Mouse (Mus musculus): ENCODE data around the gene Plcg2.

Gene Plcg2

DNA sequence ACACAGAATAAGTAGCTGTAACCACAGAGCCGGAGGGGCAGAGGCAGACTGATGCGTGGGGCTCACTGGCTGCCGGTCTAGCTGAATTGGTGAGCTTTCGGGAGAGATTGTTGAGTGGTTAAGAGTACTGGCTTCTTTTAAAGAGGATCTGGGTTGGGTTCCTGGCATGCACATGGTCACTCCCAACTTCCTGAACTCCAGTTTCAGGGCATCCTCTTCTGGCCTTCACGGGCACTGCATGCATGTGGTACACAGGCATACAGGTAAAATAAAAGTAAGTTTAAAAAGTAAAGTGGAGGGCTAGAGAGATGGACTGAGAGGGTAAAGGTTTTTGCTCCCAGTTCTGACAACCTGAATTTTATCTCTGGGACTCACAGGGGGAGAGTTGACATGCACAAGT is 52.4 kb downstream of the Plcg2 start:
- DNase-seq, result no peak

DNA sequence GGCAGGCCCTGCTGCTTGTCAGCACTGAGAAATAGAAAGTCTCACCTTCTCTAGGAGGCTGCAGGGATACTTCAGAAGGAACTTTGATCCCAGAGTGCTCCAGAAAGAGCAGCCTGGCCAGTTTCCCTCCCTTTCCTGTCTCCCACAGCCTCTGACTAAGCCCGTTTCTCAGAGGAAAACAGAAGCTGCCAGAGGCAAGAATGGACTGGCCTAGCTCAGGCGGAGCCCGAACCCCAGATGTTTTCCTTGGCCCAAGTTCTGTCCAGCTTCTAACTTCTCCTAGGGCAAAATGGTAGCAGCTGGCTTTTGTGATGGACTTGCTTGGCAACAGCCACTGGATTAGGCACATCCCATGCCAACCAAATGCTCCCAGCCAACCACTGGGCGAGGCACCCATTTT is 62.9 kb downstream of the Plcg2 start:
- no peak for DNase-seq

DNA sequence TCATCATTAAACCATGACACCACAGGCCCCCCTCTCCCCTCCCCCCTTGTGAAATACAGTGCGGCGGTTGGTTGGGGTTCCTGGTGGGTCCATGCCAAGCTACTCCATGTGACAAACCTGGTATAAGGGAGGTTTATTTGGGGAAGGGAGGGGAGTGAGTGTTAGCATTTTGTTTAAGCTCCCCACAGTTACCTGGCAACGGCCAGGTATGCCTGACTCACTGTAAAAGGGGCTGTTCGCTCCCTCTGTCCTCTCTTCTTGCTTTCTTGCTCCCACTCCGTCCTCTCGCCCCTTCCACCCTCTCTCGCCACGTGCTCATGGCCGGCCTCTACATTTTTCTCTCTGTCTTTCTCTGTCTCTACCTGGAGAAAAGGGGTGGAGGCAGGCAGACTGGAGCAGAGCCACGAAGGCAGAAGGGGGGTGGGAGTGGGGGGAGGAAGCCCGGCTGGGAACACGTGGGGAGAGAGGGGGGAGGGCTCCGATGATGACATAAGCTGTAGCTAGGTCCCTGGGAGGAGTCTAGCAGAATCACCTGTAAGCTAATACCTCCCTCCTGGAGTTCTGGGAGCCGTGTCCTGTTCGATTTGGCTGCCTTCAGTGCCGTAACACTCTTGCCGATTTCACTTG is 63.8 kb downstream of the Plcg2 start:
- DNase-seq, result no peak

DNA sequence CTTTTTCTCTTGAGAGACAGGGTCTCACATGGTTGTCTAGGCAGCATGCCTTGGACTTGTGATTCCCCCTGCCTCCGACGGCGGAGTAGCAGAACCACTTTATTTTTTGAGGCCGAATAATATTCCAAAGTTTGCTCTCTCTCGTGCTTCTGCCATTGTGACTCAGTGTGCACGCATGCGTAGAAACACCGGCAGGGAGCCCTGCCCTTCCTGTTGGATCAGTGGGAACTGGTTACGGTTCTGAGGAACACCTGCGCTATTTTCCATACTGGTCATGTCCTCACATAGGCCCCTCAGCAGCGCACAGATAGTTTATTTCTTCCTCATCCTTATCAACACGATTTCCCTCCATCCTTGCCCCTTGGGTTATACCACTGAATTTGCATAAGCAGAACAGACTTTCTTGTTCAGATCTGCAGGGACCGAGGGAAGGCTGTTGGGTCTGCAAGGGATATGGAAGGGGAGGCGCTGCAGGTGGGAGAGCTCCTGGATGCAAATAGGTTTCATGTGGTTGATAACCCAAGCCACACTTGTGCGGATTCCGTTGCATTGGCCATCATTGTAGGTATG is 64.4 kb downstream of the Plcg2 start:
- no peak for DNase-seq

DNA sequence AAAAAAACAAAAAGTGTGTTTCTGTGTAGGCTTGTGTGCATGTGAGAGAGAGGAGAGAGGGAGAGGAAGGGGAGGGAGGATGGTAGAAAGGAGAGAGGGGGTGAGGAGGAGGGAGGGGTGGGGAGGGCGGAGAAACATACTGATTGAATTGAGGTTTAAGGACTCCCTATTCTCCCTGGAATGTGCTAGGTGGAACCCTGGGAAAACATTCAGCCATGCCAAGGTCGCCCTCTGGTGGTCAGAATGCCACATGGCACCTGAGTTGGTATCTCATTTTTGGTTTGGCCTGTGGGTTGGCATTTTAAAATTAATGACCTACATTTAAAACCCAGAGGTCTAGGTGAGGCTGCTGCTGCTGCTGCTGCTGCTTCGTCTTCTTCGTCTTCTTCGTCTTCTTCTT is 71.3 kb downstream of the Plcg2 start:
- DNase-seq, result peak; percentile 69 to 70

DNA sequence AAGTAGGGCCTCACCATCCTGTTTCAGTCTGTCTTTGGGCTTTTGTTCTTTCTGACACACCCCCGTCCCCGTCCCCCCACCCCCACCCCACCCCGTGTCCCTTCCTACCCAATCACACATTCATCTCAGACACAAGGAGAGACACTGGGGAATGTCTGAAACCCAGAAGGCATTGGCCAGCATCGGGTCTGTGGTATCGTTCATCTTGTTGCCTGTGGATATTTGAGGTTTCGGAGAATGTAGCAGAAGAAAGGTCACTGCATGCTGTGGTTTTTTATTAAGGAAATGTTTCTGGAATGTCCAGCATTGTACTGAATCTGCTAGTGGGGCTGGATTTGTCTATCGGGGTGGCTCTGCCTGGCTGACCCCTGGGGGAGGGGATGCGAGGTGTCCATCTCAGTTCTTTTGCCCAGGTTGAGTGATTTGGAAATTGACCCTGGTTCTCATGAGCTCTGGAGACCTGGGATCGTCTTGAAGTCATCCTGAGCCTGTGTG is 78.2 kb downstream of the Plcg2 start:
- no peak for DNase-seq

DNA sequence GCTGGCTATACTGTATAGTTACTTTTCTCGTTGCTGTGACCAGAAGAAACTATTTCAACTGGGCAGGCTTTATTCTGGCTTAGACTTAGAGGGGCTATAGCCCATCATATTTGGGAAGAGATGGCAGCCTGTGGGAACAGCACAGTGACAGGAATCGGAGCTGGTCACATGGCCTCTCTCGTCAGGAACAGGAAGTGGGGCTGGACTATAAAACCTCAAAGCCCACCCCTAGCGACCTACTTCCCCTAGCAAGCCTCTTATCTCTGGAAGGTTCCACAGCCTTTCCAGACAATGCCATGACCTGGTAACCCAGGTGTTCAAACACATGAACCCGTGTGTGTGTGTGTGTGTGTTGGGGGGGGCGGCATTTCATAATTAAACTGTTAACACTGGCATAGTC is 79.0 kb downstream of the Plcg2 start:
- no peak for DNase-seq

DNA sequence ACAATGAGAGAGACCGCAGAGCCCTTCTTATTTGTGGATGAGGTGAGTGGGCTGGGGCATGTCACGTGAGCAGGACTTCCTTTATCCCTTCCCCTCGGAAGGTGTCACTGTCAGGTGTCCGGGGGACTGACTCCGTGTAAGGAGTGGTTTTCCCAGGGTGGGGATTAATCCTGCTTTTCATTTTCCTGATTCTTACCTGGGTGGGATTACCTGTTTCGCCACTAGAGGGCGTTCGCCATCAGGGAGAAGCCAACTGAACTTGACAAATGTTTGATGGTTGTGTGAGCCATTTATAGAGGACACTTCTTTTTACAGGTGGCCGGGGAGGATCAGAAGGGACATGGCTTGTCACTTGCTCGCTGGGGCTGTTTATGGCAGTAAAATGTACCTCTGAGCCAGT is 79.8 kb downstream of the Plcg2 start:
- no peak for DNase-seq

DNA sequence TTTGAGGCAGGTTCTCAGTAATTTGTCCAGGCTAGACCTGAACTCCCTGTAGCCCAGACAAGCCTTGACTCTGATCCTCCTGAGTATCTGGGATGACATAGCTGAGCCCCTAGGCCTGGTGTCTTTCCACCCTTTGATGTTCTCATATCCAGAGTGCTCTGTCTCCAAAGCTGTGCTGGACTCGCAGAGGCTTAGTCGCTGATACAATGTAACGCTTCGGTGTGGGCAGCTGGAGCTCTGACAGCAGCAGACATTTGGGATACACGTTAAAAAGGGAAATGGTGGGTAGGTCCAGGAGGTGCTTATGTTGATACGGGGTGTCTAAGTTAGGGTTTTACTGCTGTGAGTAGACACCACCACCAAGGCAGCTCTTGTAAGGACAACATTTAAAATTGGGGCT is 80.8 kb downstream of the Plcg2 start:
- DNase-seq, result no peak

DNA sequence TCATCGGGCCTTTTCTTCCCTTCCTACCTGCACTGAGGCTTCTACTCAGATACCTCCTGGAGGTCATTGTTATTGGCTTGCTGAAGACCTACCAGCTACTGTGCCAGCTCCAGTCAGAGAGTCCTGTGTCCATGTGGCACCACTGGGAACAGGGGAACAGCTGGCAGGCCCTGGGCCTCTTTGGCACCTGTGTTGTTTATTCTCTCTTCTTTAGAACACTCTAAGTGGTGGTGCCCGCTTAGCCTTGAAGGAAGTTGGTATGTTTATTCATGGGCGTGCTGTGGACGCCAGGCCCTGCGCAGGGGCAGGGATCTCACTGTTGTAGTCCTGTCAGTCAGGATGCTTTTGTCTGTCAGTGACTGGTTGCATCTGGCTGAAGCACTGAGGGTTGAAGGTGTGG is 95.8 kb downstream of the Plcg2 start:
- DNase-seq, result no peak

DNA sequence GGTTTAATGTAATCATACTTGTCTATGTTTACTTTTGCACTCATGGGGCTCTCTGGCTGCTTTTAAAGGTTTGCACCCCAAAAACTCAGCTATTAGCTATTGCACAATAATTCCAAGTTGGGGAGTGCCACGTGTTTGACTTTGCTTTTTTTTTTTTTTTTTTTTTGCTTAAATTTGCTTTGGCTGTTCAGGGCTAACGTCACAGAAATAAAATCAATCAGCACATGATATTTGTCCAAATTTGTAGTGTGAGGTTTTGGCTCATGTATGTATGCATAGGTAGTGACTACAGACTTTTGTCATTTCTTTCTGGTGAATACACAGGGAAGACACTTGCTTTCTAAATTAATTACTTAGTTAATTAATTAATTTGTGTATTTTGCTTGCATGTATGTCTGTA is 96.9 kb downstream of the Plcg2 start:
- no peak for DNase-seq

DNA sequence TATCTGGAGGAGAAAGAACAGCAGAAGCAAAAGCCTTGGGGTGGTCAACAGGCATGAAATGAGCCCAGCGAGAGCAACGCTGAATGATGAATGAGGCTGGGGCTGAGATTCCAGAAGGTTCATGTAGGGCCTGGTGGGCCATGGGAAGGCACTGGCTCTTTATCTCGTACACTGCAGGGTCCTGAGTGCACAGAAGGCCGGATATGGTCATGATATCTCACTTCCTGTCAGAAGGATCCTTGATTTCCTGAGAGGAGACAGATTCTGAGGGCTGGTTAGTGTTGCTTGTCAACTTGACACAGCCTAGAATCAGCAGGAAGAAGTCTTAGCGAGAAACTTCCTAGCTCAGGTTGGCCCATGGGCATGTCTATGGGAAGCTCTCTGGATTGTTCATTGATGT is 98.7 kb downstream of the Plcg2 start:
- no peak for DNase-seq

DNA sequence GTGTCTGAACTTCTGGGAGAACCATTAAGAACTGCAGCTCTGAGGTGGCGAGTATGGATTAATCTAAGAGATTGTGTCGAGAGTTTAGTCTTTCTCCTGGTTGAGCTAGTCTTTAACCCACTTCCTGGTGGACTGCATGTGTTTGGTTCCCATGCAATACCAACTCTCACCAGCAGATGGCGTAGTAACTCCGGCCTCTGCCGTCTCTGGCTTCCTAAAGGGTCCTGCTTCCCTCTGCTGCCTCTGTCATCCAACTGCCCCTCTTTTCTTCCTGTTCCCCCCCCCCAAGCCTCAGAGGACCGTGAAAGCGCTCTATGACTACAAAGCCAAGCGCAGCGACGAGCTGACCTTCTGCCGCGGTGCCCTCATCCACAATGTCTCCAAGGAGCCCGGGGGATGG is 102.7 kb downstream of the Plcg2 start:
- peak; percentile 14 to 15 for DNase-seq

DNA sequence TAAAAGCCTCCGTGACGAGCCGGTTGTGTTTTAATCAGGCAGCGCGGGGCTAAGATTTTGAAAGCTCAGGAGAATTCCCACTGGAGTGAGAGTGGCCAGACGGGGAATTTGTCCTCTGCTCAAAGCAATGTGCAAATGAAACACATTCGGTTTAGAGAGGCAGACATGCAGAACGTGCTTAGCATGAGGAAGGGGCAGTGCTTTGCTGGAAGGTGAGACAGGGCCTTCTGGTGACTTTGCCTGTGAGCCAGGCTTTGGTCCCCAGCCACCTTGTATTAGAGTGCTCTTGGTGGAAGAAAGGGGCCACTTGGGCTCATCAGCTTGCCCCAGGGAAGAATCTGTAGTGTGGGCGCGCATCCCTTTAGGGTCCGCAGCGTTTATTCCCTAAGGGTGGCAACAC is 106.0 kb downstream of the Plcg2 start:
- peak in 1 of 2 experiments; percentile 9 for DNase-seq

DNA sequence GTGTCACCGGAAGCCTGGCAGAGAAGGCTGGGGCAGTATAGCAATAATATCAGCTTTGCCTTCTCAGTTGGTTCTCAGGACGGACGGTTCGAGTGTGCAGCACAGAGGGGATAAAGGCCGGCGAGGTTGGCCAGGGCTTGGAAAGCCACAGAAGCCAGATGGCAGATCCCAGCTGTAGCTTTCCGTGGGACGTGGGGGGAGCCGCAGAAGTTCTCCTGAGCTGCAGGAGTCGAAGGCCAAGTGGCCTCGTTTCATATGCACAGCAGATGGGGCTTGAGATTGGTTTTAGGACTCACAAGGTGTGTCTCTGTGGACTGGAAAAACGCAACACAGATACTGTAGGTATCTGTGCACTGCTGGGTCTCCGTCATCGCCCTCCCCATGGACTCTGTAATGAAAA is 106.6 kb downstream of the Plcg2 start:
- DNase-seq, result peak; percentile 57 to 70

DNA sequence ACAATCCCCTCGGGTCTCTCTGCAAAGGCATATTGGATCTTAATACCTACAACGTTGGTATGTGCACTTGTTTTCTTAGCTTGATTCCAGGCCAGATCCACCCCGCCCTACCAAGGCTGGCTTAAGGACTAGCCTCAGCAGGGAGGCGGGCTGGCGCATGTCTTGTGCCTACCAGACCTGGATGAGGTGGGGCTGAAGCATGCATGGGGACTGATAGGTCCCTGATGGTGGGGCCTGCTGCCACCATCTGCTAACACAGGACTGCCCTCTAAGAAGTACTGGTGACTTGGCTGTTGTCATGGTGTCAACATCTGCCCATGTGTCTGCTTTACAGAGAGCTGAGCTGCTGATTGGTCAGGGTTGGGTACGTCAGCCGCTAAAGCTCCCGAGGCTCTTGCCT is 107.1 kb downstream of the Plcg2 start:
- peak; percentile 51 to 58 for DNase-seq

DNA sequence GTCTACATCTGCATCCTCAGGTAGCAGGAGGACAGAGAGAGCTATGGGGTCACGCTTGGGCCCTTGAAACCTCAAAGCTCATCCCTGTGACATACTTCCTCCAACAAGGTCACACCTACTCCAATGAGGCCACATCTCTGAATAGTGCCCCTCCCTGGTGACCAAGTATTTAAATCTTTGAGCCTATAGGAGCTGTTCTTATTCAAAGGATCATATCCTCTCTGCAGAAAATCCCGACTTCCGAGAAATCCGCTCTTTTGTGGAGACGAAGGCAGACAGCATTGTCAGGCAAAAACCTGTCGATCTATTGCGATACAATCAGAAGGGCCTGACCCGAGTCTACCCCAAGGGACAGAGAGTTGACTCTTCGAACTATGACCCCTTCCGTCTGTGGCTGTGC is 112.4 kb downstream of the Plcg2 start:
- no peak for DNase-seq

DNA sequence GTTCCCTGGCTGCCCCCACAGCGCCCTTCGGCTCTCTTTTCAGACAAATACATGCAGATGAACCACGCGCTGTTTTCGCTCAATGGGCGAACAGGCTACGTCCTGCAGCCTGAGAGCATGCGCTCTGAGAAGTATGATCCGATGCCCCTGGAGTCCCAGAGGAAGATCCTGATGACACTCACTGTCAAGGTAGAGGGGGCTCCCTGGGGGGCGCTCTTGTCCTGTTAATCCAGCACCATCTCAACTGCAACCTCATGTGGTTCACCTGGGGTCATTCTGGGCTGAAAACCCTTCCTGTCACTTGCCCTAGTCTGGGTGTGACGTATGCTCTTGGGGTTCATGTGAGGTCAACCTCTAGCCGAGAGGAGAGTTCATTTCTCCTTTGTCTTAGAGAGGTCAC is 114.8 kb downstream of the Plcg2 start:
- no peak for DNase-seq

DNA sequence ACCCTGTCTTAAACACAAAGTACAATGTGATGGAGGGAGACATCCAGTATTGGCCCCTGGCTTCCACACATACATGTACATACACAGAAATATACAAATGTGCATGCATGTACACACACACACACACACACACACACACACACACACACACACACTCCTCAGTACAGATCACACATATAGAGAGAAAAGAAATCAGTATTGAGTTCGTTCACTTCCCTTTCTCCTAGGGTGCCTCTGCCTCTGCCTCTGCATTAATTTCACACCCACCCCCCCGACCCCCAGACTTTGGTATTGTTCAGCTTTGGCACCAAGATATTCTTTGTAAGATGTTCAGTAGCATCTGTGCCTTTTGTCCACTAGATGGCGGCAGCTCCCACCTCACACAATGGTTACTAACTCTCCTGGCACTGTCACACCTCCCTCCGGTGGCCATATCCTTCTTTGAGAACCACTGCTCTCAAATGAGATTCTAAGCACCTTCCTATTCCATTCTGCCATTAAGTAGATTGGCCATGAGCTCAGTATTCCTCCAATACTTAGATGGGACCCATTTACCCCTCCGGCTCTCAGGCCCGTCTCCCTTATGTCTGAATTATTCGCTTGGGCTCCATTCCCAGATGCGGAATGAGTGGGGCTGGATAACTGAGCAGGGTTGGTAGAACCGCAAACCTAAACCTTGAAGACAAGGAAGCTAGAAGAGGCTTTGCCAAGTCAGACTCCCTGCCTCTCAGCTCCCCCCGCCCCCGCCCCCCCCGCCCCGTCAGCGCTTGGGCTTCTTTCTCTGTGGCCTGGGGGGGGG is 128.1 kb downstream of the Plcg2 start:
- peak; percentile 55 to 65 for DNase-seq

DNA sequence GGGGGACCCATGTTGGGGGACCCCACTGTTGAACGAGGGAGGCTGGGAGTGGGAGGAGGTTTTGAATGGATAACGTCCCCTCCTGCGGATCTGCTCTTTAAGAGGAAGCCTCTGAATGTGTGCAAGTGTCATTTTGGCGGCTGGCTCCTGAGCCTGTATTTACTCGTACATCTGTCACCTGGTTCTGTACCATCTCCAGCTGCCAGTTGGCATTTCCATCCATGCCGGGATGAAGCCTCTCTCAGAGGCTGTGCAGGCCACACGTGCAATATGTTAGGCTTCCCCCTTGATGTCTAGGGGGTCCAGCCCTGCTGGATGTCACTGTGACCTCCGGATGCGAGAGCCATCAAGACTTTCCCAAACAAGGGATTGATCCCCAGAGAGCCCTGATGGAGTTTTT is 129.0 kb downstream of the Plcg2 start:
- DNase-seq, result no peak

DNA sequence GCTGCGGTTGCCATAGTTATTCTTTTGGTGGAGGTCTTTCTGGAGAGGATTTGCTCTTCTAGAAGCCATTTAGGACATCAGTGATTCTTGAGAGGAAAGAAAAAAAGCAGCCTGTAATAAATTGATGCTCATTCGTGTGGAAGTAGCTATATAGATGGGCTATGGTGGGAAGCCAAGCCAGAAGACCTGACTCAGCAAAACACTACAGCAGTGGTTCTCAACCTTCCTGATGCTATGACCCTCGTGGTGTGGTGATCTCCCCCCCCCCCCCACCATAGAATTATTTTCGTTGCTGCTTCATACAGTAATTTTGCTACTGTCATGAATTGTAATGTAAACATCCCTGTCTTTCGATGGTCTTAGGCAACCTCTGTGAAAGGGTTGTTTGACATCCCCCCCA is 134.4 kb downstream of the Plcg2 start:
- no peak for DNase-seq

DNA sequence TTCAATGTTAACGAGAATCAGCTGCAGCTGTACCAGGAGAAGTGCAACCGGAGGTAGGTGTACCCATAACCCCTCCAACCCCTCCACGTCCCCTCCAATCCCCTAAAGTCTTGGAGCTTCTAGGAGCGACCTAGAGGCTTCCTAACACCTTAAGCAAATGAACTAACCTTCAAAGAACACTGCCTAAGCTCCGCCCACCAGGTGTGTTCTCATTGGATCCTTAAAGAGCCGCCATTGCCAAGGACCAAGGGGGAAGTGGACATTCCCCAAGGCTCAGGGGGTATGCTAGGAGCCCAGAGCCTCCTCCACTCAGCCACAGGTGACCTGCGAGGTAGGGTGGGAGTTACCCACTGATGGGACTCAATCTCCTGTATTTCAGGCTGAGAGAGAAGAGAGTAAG is 136.3 kb downstream of the Plcg2 start:
- DNase-seq, result no peak

DNA sequence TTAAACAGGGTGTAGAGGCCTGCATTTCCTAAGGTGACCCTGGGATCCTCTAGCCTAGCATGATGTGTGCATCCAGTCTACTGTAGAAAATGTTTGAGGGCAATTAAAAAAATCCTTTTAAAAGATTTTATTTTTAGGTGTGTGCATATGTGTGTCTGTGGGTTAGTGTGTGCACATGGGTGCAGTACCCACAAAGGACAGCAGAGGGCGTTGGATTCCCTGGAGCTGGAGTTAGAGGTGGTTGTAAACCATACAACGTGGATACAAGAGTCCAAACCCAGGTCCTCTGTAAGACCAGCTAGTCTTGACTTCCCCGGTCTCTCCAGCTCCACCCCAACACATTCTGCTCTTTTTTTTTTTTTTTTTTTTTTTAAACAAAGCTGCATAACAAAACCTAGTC is 139.4 kb downstream of the Plcg2 start:
- no peak for DNase-seq

DNA sequence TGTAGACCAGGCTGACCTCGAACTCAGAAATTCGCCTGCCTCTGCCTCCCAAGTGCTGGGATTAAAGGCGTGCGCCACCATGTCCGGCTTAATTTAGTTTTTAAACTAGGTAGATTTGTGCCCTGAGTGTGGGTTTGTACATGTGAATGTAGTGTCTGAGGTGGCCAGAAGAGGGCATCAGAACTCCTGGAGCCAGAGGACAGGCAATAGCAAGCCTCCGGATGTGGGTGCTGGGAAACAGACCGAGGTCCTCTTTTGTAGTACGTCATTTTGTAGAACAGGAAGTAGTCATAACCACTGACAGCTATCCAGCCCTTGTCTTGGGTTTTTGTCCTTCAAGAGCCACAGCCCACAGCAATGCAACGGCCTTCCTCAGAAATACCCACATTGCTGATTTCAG is 141.5 kb downstream of the Plcg2 start:
- no peak for DNase-seq

All from cerebellum, postnatal 36 days (tissue).